Mouse (Mus musculus): Measurements from ENCODE around the gene Cnnm2. TPM values are rescaled to one million over a fixed set of nuclear protein-coding genes. Genes with fewer than 3 reads are reported as not detected.

The Cnnm2 gene
- polyA plus RNA-seq, 1 experiment from 2014 or later, result 2.5 TPM

DNA sequence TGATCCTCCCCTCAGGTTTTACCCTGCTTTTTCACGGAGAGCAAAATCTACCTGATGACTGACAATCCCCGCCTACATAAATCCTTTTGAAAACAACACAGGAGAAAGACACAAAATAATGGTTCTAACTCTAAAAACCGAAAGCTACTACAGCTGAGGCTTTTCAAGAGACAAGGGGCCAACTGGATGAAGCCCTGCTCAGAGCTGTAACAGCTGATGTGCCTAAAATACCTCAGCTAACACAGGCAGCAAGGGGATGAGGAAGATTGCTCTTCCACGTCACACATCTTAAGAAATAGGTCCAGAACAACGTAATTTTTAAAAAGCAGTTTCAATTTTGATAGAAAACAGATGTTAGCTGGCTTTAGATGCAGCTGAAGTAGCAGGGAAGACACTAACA, 165.6 kb downstream of the Cnnm2 start:
- Histone ChIP-seq H3K27ac (replicated peaks; ENCODE audit: low read depth, low read length) (no peak overlapping the region), H3K9me3 (ENCODE audit: control insufficient read depth, low read length) (no peaks in the 10 kb centered on the region), H3K4me1 (ENCODE audit: control insufficient read depth, insufficient read depth, low read length) (no peaks in the 10 kb centered on the region), H3K4me2 (ENCODE audit: low read depth, severe bottlenecking) (no peak overlapping the region), H3K4me3 (ENCODE audit: low read depth, low read length) (no peak overlapping the region), H3K27me3 (ENCODE audit: control insufficient read depth, insufficient read depth, low read length) (no peaks in the 10 kb centered on the region), H3K36me3 (ENCODE audit: control insufficient read depth, insufficient read depth, low read length) (no peaks in the 10 kb centered on the region), H3K9ac (ENCODE audit: low read length) (no peak overlapping the region)
- no peak for ATAC-seq (ENCODE audit: insufficient number of reproducible peaks, low FRiP score, low TSS enrichment, low read depth)
- WGBS, result 59% methylated on average over 5 of the region's 5 CpGs
- no peak for DNase-seq (ENCODE audit: low spot score)

DNA sequence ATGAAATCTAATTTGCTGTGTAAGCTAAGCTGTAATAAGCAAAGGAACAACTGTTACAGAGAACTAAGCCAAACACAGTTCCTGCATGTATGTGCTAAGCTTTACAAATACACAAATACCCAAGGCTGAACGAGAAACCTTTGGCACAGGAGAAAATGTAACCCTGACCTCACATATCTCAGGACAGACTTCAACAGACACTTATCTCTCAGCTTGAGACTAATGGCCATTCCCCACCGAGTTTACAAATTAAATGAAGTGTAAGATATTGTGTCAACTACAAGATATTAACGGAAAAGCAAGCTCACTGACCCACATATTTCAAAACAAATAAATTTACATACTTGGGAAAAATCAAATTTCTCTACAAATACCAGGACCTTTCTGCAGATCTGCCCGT, 166.7 kb downstream of the Cnnm2 start:
- Histone ChIP-seq H3K4me1 (ENCODE audit: control insufficient read depth, insufficient read depth, low read length) (no peaks in the 10 kb centered on the region), H3K4me3 (ENCODE audit: low read depth, low read length) (no peak overlapping the region), H3K9me3 (ENCODE audit: control insufficient read depth, low read length) (no peaks in the 10 kb centered on the region), H3K27me3 (ENCODE audit: control insufficient read depth, insufficient read depth, low read length) (no peaks in the 10 kb centered on the region), H3K27ac (replicated peaks; ENCODE audit: low read depth, low read length) (no peak overlapping the region), H3K9ac (ENCODE audit: low read length) (no peak overlapping the region), H3K4me2 (ENCODE audit: low read depth, severe bottlenecking) (no peak overlapping the region), H3K36me3 (ENCODE audit: control insufficient read depth, insufficient read depth, low read length) (no peaks in the 10 kb centered on the region)
- DNase-seq (ENCODE audit: low spot score), result no peak
- ATAC-seq (ENCODE audit: insufficient number of reproducible peaks, low FRiP score, low TSS enrichment, low read depth), result no peak
- WGBS, result 71% methylated on average over 4 of the region's 4 CpGs

- H3K27ac ChIP-seq (replicated peaks; ENCODE audit: low read depth, low read length), result no peak overlapping the region
- DNase-seq (ENCODE audit: low spot score) (no peak), ATAC-seq (ENCODE audit: insufficient number of reproducible peaks, low FRiP score, low TSS enrichment, low read depth) (no peak)
- H3K36me3 ChIP-seq (ENCODE audit: control insufficient read depth, insufficient read depth, low read length), result no peaks in the 10 kb centered on the region
- H3K4me2 ChIP-seq (ENCODE audit: low read depth, severe bottlenecking), result no peak overlapping the region
- H3K27me3 ChIP-seq (ENCODE audit: control insufficient read depth, insufficient read depth, low read length), result no peaks in the 10 kb centered on the region
- WGBS, result 65% methylated on average over 6 of the region's 6 CpGs
- H3K4me1 ChIP-seq (ENCODE audit: control insufficient read depth, insufficient read depth, low read length), result no peaks in the 10 kb centered on the region
- H3K4me3 ChIP-seq (ENCODE audit: low read depth, low read length), result no peak overlapping the region
- no peaks in the 10 kb centered on the region for H3K9me3 ChIP-seq (ENCODE audit: control insufficient read depth, low read length)
- H3K9ac ChIP-seq (ENCODE audit: low read length), result no peak overlapping the region
Measured at GRCm38 (mm10) chr19:46929044-46929587, 167.7 kb downstream of the Cnnm2 start.

Other genes starting within 250 kb of the Cnnm2 start
- 128 and 133 TPM in 2 replicates for gene Arl3, start 188.4 kb upstream of the Cnnm2 start, polyA plus RNA-seq (2014; fragmentation: Nextera tagmentation; extraction: Ambion mirVana)
- 15.2 and 15.6 TPM in 2 replicates for gene Sfxn2, start 188.2 kb upstream of the Cnnm2 start, polyA plus RNA-seq (2014; fragmentation: Nextera tagmentation; extraction: Ambion mirVana)
- 40.4 and 40.8 TPM in 2 replicates for gene Wbp1l, start 162.5 kb upstream of the Cnnm2 start, polyA plus RNA-seq (2014; fragmentation: Nextera tagmentation; extraction: Ambion mirVana)
- gene Cyp17a1, start 88.4 kb upstream of the Cnnm2 start, polyA plus RNA-seq (2014; fragmentation: Nextera tagmentation; extraction: Ambion mirVana), result not detected in 2 replicates
- 11.8 and 14.6 TPM in 2 replicates for gene Borcs7, start 71.7 kb upstream of the Cnnm2 start, polyA plus RNA-seq (2014; fragmentation: Nextera tagmentation; extraction: Ambion mirVana)
- 34.2 and 37.3 TPM in 2 replicates for gene As3mt, start 54.1 kb upstream of the Cnnm2 start, polyA plus RNA-seq (2014; fragmentation: Nextera tagmentation; extraction: Ambion mirVana)